Mouse (Mus musculus): ENCODE data around the gene Asb12. TPM values are rescaled to one million over a fixed set of nuclear protein-coding genes. Genes with fewer than 3 reads are reported as not detected.
A peak's percentile ranks its signal among the peaks of the same experiment; 100 is the strongest.

The Asb12 gene
- polyA plus RNA-seq, 1 experiment, result not detected

- TF ChIP-seq FOSL1 (IDR thresholded peaks at IDR 0.05; ENCODE audit: insufficient read depth, low read length, poor library complexity, severe bottlenecking) (no peak), MYOD1 (IDR thresholded peaks at IDR 0.05; ENCODE audit: control insufficient read depth, insufficient read length, low read depth) (no peak), CEBPB (IDR thresholded peaks at IDR 0.05; ENCODE audit: low read depth) (no peak), CTCF (IDR thresholded peaks at IDR 0.05; ENCODE audit: control insufficient read depth, insufficient read depth, insufficient read length) (no peak), USF1 (IDR thresholded peaks at IDR 0.05; ENCODE audit: low read depth) (no peak), MAX (IDR thresholded peaks at IDR 0.05) (no peak), MYOG (IDR thresholded peaks at IDR 0.05; ENCODE audit: control insufficient read depth, extremely low read depth, insufficient read length) (no peak)
- no peak overlapping the region for H3K4me3 ChIP-seq (ENCODE audit: insufficient read depth, poor library complexity, severe bottlenecking)
- no peaks in the 10 kb centered on the region for H3K27me3 ChIP-seq (ENCODE audit: control insufficient read depth, insufficient read depth, insufficient read length)
- no peak overlapping the region for H3ac ChIP-seq (ENCODE audit: control insufficient read depth, insufficient read length, low read depth)
- no peaks in the 10 kb centered on the region for H3K79me2 ChIP-seq (ENCODE audit: control insufficient read depth, insufficient read depth)
- no peaks in the 10 kb centered on the region for H3K36me3 ChIP-seq (ENCODE audit: control insufficient read depth, insufficient read depth)
- no peaks in the 10 kb centered on the region for H3K79me3 ChIP-seq (ENCODE audit: low read depth)
Observed at GRCm38 (mm10) chrX:95457166-95457565, 100.6 kb downstream of the Asb12 start.

DNA sequence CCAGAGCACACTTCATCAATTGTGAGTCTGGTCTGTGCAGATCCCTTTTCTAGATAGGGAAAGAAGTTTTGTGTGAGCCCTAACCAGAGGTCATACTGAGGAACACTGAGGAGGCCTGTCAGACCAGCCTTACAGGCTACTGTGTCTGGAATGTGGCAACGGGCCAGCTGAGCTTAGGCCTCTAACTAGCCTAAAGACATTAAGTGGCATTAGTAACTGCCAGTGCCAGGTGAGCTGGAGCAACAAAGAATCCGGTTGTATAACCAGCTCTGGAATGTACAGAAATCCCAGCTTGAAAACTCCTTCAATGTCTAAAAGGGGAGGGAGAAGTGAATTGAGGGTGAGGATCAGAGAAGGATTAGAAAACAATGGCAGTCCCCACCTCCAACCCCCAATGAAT is 111.9 kb downstream of the Asb12 start:
- Histone ChIP-seq H3K27me3 (ENCODE audit: control insufficient read depth, insufficient read depth, insufficient read length) (no peaks in the 10 kb centered on the region), H3K79me2 (ENCODE audit: control insufficient read depth, insufficient read depth) (no peaks in the 10 kb centered on the region), H3K79me3 (ENCODE audit: low read depth) (no peaks in the 10 kb centered on the region), H3K36me3 (ENCODE audit: control insufficient read depth, insufficient read depth) (no peaks in the 10 kb centered on the region), H3ac (ENCODE audit: control insufficient read depth, insufficient read length, low read depth) (no peak overlapping the region), H3K4me3 (ENCODE audit: insufficient read depth, poor library complexity, severe bottlenecking) (no peak overlapping the region)
- TF ChIP-seq USF1 (IDR thresholded peaks at IDR 0.05; ENCODE audit: low read depth), result no peak

- no peaks in the 10 kb centered on the region for H3K27me3 ChIP-seq (ENCODE audit: control insufficient read depth, insufficient read depth, insufficient read length)
- no peaks in the 10 kb centered on the region for H3K36me3 ChIP-seq (ENCODE audit: control insufficient read depth, insufficient read depth)
- no peaks in the 10 kb centered on the region for H3K79me3 ChIP-seq (ENCODE audit: low read depth)
- H3ac ChIP-seq (ENCODE audit: control insufficient read depth, insufficient read length, low read depth), result peak overlapping the region; percentile 32
- H3K4me3 ChIP-seq (ENCODE audit: insufficient read depth, poor library complexity, severe bottlenecking), result peak overlapping the region; percentile 11
- no peak for TF ChIP-seq FOSL1 (IDR thresholded peaks at IDR 0.05; ENCODE audit: insufficient read depth, low read length, poor library complexity, severe bottlenecking)
- TF ChIP-seq MYOG (IDR thresholded peaks at IDR 0.05; ENCODE audit: control insufficient read depth, extremely low read depth, insufficient read length), result no peak
- no peak for TF ChIP-seq MYOD1 (IDR thresholded peaks at IDR 0.05; ENCODE audit: control insufficient read depth, insufficient read length, low read depth)
- TF ChIP-seq CTCF (IDR thresholded peaks at IDR 0.05; ENCODE audit: control insufficient read depth, insufficient read depth, insufficient read length), result no peak
- TF ChIP-seq USF1 (IDR thresholded peaks at IDR 0.05; ENCODE audit: low read depth), result no peak
- no peak for TF ChIP-seq MAX (IDR thresholded peaks at IDR 0.05)
- TF ChIP-seq CEBPB (IDR thresholded peaks at IDR 0.05; ENCODE audit: low read depth), result no peak
- no peaks in the 10 kb centered on the region for H3K79me2 ChIP-seq (ENCODE audit: control insufficient read depth, insufficient read depth)
Observed at GRCm38 (mm10) chrX:95445141-95445540, 112.6 kb downstream of the Asb12 start.

GRCm38 (mm10) chrX:95444776-95445111 is 113.0 kb downstream of the Asb12 start, which contains the start of gene Amer1:
Amer1 (minus strand) TSS chrX:95444872.
- H3ac ChIP-seq (ENCODE audit: control insufficient read depth, insufficient read length, low read depth), result peak within 1 kb of the TSS; percentile 79
- no peaks in the 10 kb centered on the region for H3K79me2 ChIP-seq (ENCODE audit: control insufficient read depth, insufficient read depth)
- no peaks in the 10 kb centered on the region for H3K36me3 ChIP-seq (ENCODE audit: control insufficient read depth, insufficient read depth)
- H3K27me3 ChIP-seq (ENCODE audit: control insufficient read depth, insufficient read depth, insufficient read length), result no peaks in the 10 kb centered on the region
- no peaks in the 10 kb centered on the region for H3K79me3 ChIP-seq (ENCODE audit: low read depth)
- H3K4me3 ChIP-seq (ENCODE audit: insufficient read depth, poor library complexity, severe bottlenecking), result peak within 1 kb of the TSS; percentile 41
- TF ChIP-seq MYOG (IDR thresholded peaks at IDR 0.05; ENCODE audit: control insufficient read depth, extremely low read depth, insufficient read length), result no peak
- no peak for TF ChIP-seq CEBPB (IDR thresholded peaks at IDR 0.05; ENCODE audit: low read depth)
- TF ChIP-seq MAX (IDR thresholded peaks at IDR 0.05), result no peak
- TF ChIP-seq CTCF (IDR thresholded peaks at IDR 0.05; ENCODE audit: control insufficient read depth, insufficient read depth, insufficient read length), result no peak
- no peak for TF ChIP-seq USF1 (IDR thresholded peaks at IDR 0.05; ENCODE audit: low read depth)
- TF ChIP-seq FOSL1 (IDR thresholded peaks at IDR 0.05; ENCODE audit: insufficient read depth, low read length, poor library complexity, severe bottlenecking), result no peak
- no peak for TF ChIP-seq MYOD1 (IDR thresholded peaks at IDR 0.05; ENCODE audit: control insufficient read depth, insufficient read length, low read depth)

DNA sequence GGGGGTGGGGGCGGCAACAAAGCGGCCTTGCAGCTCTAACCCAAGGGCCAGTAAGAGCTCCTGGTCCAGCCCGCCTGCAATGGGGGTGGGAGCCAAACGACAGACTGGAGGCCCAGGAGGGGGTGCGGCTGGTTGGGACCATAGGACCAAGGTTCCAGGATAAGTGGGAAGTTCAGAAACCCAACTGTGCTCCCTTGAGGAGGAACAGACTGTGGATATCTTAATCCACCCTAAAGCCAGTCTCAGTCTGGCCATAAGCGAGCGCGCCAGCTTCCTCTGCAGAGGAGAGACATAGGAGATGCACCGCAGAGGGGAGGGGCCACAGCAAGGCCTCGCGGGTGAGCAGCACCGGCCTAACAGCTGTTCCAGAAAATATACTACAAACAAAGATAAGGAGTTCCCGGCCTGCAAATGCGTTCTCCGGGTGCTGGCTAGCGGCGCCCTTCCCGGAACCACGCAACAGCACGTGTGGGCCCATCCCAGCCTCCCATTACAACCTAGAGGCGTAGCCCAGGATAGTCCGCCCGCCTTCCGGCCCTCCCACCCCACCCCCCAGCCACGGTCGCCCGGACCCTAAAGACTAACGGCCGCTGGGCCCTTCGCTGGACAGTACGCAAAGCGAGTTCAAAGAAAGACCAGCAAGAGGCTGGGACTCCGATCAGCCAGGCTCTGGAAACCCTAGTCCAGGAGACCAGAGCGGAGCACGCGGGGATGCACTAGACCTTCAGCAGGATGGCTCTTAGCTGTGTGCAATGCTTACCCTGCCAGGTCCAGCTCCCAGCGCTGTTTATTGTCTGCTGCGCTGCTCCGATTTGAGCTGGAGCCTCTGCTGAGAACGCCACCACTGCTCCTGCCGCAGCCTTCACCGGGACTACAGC is 113.7 kb downstream of the Asb12 start:
- no peaks in the 10 kb centered on the region for H3K27me3 ChIP-seq (ENCODE audit: control insufficient read depth, insufficient read depth, insufficient read length)
- peak overlapping the region; percentile 79 for H3ac ChIP-seq (ENCODE audit: control insufficient read depth, insufficient read length, low read depth)
- H3K79me3 ChIP-seq (ENCODE audit: low read depth), result no peaks in the 10 kb centered on the region
- no peak for TF ChIP-seq USF1 (IDR thresholded peaks at IDR 0.05; ENCODE audit: low read depth)
- H3K36me3 ChIP-seq (ENCODE audit: control insufficient read depth, insufficient read depth), result no peaks in the 10 kb centered on the region
- no peaks in the 10 kb centered on the region for H3K79me2 ChIP-seq (ENCODE audit: control insufficient read depth, insufficient read depth)
- peak overlapping the region; percentile 41 for H3K4me3 ChIP-seq (ENCODE audit: insufficient read depth, poor library complexity, severe bottlenecking)

- Histone ChIP-seq H3K27me3 (ENCODE audit: control insufficient read depth, insufficient read depth, insufficient read length) (no peaks in the 10 kb centered on the region), H3K4me3 (ENCODE audit: insufficient read depth, poor library complexity, severe bottlenecking) (peak overlapping the region; percentile 41), H3ac (ENCODE audit: control insufficient read depth, insufficient read length, low read depth) (peak overlapping the region; percentile 3), H3K36me3 (ENCODE audit: control insufficient read depth, insufficient read depth) (no peaks in the 10 kb centered on the region), H3K79me2 (ENCODE audit: control insufficient read depth, insufficient read depth) (no peaks in the 10 kb centered on the region), H3K79me3 (ENCODE audit: low read depth) (no peaks in the 10 kb centered on the region)
- TF ChIP-seq MAX (IDR thresholded peaks at IDR 0.05) (no peak), MYOD1 (IDR thresholded peaks at IDR 0.05; ENCODE audit: control insufficient read depth, insufficient read length, low read depth) (no peak), MYOG (IDR thresholded peaks at IDR 0.05; ENCODE audit: control insufficient read depth, extremely low read depth, insufficient read length) (no peak), CTCF (IDR thresholded peaks at IDR 0.05; ENCODE audit: control insufficient read depth, insufficient read depth, insufficient read length) (no peak), CEBPB (IDR thresholded peaks at IDR 0.05; ENCODE audit: low read depth) (no peak), FOSL1 (IDR thresholded peaks at IDR 0.05; ENCODE audit: insufficient read depth, low read length, poor library complexity, severe bottlenecking) (no peak), USF1 (IDR thresholded peaks at IDR 0.05; ENCODE audit: low read depth) (no peak)
Observed at GRCm38 (mm10) chrX:95443390-95443789, 114.4 kb downstream of the Asb12 start.

Measured in C2C12 (cell line).